Comparison of ENCODE assay signal across 8 mouse cellular contexts in genomic region chr19:41204159-41205081, GRCm38 (mm10). TPM values are rescaled to one million over a fixed set of nuclear protein-coding genes. Genes with fewer than 3 reads are reported as not detected.
DNase-seq lines count a peak whose midpoint lies in the region; ATAC-seq and TF ChIP-seq lines count a peak whose summit lies in the region.

No protein-coding gene starts in this region.

- DNase-seq in hindbrain, postnatal 0 days (ENCODE audit: low spot score), result peak; percentile 53
- DNase-seq in midbrain, embryonic 11.5 days (ENCODE audit: low spot score, missing footprints), result peak; percentile 47
- DNase-seq in ovary, adult 18-20 months (ENCODE audit: low spot score), result no peak
- no peak for DNase-seq in spleen, postnatal 36 days (ENCODE audit: low spot score in 2 of 2)

- WGBS in hindbrain, postnatal 0 days, result 68% methylated on average over 11 of the region's 11 CpGs
- WGBS in hindbrain, embryonic 12.5 days, result 64% methylated on average over 11 of the region's 11 CpGs
- WGBS in midbrain, embryonic 11.5 days, result 67% methylated on average over 11 of the region's 11 CpGs
- WGBS in midbrain, embryonic 16.5 days, result 66% methylated on average over 11 of the region's 11 CpGs
- WGBS in neural tube, embryonic 15.5 days, result 66% methylated on average over 11 of the region's 11 CpGs

- no peaks in the 10 kb centered on the region for H3K36me3 ChIP-seq in hindbrain, postnatal 0 days (ENCODE audit: insufficient read depth, low read length)
- no peaks in the 10 kb centered on the region for H3K36me3 ChIP-seq in hindbrain, embryonic 12.5 days
- H3K36me3 ChIP-seq in midbrain, embryonic 11.5 days (ENCODE audit: control insufficient read depth, insufficient read depth, low read length), result no peaks in the 10 kb centered on the region
- H3K36me3 ChIP-seq in midbrain, embryonic 16.5 days (ENCODE audit: control insufficient read depth, insufficient read depth, low read length), result no peaks in the 10 kb centered on the region
- H3K36me3 ChIP-seq in neural tube, embryonic 15.5 days, result no peaks in the 10 kb centered on the region

- H3K27ac ChIP-seq in hindbrain, postnatal 0 days, result no peak overlapping the region
- no peak overlapping the region for H3K27ac ChIP-seq in hindbrain, embryonic 12.5 days
- no peak overlapping the region for H3K27ac ChIP-seq in midbrain, embryonic 11.5 days (ENCODE audit: low read depth, low read length)
- no peak overlapping the region for H3K27ac ChIP-seq in midbrain, embryonic 16.5 days (ENCODE audit: low read length)
- H3K27ac ChIP-seq in cortical plate, adult 2 months (ENCODE audit: insufficient read depth, low read length), result no peak overlapping the region
- H3K27ac ChIP-seq in neural tube, embryonic 15.5 days (replicated peaks), result no peak overlapping the region

- no peak for TF ChIP-seq POLR2A in cortical plate, adult 2 months (IDR thresholded peaks at IDR 0.05; ENCODE audit: extremely low read depth, insufficient read depth, low read length)

- 0 out of 2 replicates have a peak, but pooled peaks cover 21% of the 10 kb centered on the region for H3K27me3 ChIP-seq in hindbrain, postnatal 0 days (ENCODE audit: insufficient read depth, low read length)
- H3K27me3 ChIP-seq in hindbrain, embryonic 12.5 days, result peaks cover 37% of the 10 kb centered on the region
- H3K27me3 ChIP-seq in midbrain, embryonic 11.5 days (ENCODE audit: control insufficient read depth, insufficient read depth, low read length), result peaks cover 48% of the 10 kb centered on the region
- H3K27me3 ChIP-seq in midbrain, embryonic 16.5 days (ENCODE audit: control insufficient read depth, insufficient read depth, low read depth, low read length), result peaks cover 32% of the 10 kb centered on the region
- H3K27me3 ChIP-seq in neural tube, embryonic 15.5 days (replicated peaks), result peaks cover 25% of the 10 kb centered on the region; the same call in 1 of the 2 replicates

- peak; percentile 62 for TF ChIP-seq CTCF in hindbrain, postnatal 0 days (IDR thresholded peaks at IDR 0.05; ENCODE audit: low read depth)
- peak; percentile 63 for TF ChIP-seq CTCF in cortical plate, adult 2 months (IDR thresholded peaks at IDR 0.05; ENCODE audit: extremely low read depth, insufficient read depth, low read length)

- no peaks in the 10 kb centered on the region for H3K9me3 ChIP-seq in hindbrain, postnatal 0 days (ENCODE audit: low read length)
- no peaks in the 10 kb centered on the region for H3K9me3 ChIP-seq in hindbrain, embryonic 12.5 days (replicated peaks)
- no peaks in the 10 kb centered on the region for H3K9me3 ChIP-seq in midbrain, embryonic 11.5 days (ENCODE audit: control insufficient read depth, low read length)
- no peaks in the 10 kb centered on the region for H3K9me3 ChIP-seq in midbrain, embryonic 16.5 days (replicated peaks; ENCODE audit: control insufficient read depth, low read length, poor library complexity, severe bottlenecking)
- H3K9me3 ChIP-seq in neural tube, embryonic 15.5 days (replicated peaks), result no peaks in the 10 kb centered on the region

- no peak overlapping the region for H3K4me3 ChIP-seq in hindbrain, postnatal 0 days (ENCODE audit: low read length)
- no peak overlapping the region for H3K4me3 ChIP-seq in hindbrain, embryonic 12.5 days
- H3K4me3 ChIP-seq in midbrain, embryonic 11.5 days (ENCODE audit: low read depth, low read length), result no peak overlapping the region
- no peak overlapping the region for H3K4me3 ChIP-seq in midbrain, embryonic 16.5 days (ENCODE audit: low read depth, low read length)
- H3K4me3 ChIP-seq in cortical plate, adult 2 months (ENCODE audit: insufficient read depth, low read length), result no peak overlapping the region
- H3K4me3 ChIP-seq in neural tube, embryonic 15.5 days (replicated peaks), result no peak overlapping the region

- no peak for ATAC-seq in hindbrain, postnatal 0 days
- no peak for ATAC-seq in hindbrain, embryonic 12.5 days (ENCODE audit: low FRiP score)
- ATAC-seq in midbrain, embryonic 11.5 days (ENCODE audit: low FRiP score), result no peak
- no peak for ATAC-seq in midbrain, embryonic 16.5 days
- ATAC-seq in neural tube, embryonic 15.5 days (ENCODE audit: low FRiP score), result no peak

- no peak overlapping the region for H3K9ac ChIP-seq in hindbrain, postnatal 0 days (replicated peaks; ENCODE audit: low read length)
- H3K9ac ChIP-seq in hindbrain, embryonic 12.5 days, result no peak overlapping the region
- no peak overlapping the region for H3K9ac ChIP-seq in midbrain, embryonic 11.5 days (ENCODE audit: low read length)
- H3K9ac ChIP-seq in midbrain, embryonic 16.5 days (ENCODE audit: low read depth, low read length), result no peak overlapping the region
- H3K9ac ChIP-seq in neural tube, embryonic 15.5 days (replicated peaks), result no peak overlapping the region

- H3K4me2 ChIP-seq in hindbrain, postnatal 0 days (ENCODE audit: low read depth, low read length), result no peak overlapping the region
- no peak overlapping the region for H3K4me2 ChIP-seq in hindbrain, embryonic 12.5 days (replicated peaks)
- no peak overlapping the region for H3K4me2 ChIP-seq in midbrain, embryonic 11.5 days
- no peak overlapping the region for H3K4me2 ChIP-seq in midbrain, embryonic 16.5 days (ENCODE audit: low read length)
- peak overlapping the region; percentile 97 for H3K4me2 ChIP-seq in neural tube, embryonic 15.5 days

- H3K4me1 ChIP-seq in hindbrain, postnatal 0 days (ENCODE audit: insufficient read depth, low read length), result peaks cover 16% of the 10 kb centered on the region; the same call in 1 of the 2 replicates
- H3K4me1 ChIP-seq in hindbrain, embryonic 12.5 days, result peaks cover 18% of the 10 kb centered on the region
- peaks cover 12% of the 10 kb centered on the region for H3K4me1 ChIP-seq in midbrain, embryonic 11.5 days (ENCODE audit: control insufficient read depth, insufficient read depth, low read length)
- peaks cover 17% of the 10 kb centered on the region for H3K4me1 ChIP-seq in midbrain, embryonic 16.5 days (ENCODE audit: control insufficient read depth, insufficient read depth, low read length)
- no peaks in the 10 kb centered on the region for H3K4me1 ChIP-seq in cortical plate, adult 2 months (ENCODE audit: control insufficient read depth, insufficient read depth, low read length)
- H3K4me1 ChIP-seq in neural tube, embryonic 15.5 days, result peaks cover 22% of the 10 kb centered on the region

RNA-seq across cellular contexts. Expression of gene Tll2, which starts 2.2 kb away (rescaled TPM):
- total RNA-seq in hindbrain, postnatal 0 days (2014; rRNA removed), result 1.2 and 2.8 TPM in 2 replicates
- 0.60 and 0.72 TPM in 2 replicates for polyA plus RNA-seq in hindbrain, postnatal 0 days (2015; fragmentation: Nextera tagmentation; extraction: Ambion mirVana)
- polyA plus RNA-seq in hindbrain, embryonic 12.5 days (2016; fragmentation: Nextera tagmentation; extraction: Ambion mirVana), result 0.66 and 0.93 TPM in 2 replicates
- 0.61 and 0.71 TPM in 2 replicates for polyA plus RNA-seq in midbrain, embryonic 11.5 days (2014; fragmentation: Nextera tagmentation; extraction: Ambion mirVana)
- polyA plus RNA-seq in midbrain, embryonic 16.5 days (2015; fragmentation: Nextera tagmentation; extraction: Ambion mirVana), result 1.3 and 1.7 TPM in 2 replicates
- polyA plus RNA-seq in cortical plate, adult 2 months (2012; rRNA removed), result 0.45 and 0.67 TPM in 2 replicates
- 1.9 and 2.2 TPM in 2 replicates for polyA plus RNA-seq in neural tube, embryonic 15.5 days (2015; fragmentation: Nextera tagmentation; extraction: Ambion mirVana)

RNA-seq across cellular contexts. Expression of gene Tm9sf3, which starts 59.4 kb away (rescaled TPM):
- total RNA-seq in hindbrain, postnatal 0 days (2014; rRNA removed), result 99.0 and 108 TPM in 2 replicates
- 67.4 and 68.1 TPM in 2 replicates for polyA plus RNA-seq in hindbrain, postnatal 0 days (2015; fragmentation: Nextera tagmentation; extraction: Ambion mirVana)
- 146 and 155 TPM in 2 replicates for polyA plus RNA-seq in hindbrain, embryonic 12.5 days (2016; fragmentation: Nextera tagmentation; extraction: Ambion mirVana)
- polyA plus RNA-seq in midbrain, embryonic 11.5 days (2014; fragmentation: Nextera tagmentation; extraction: Ambion mirVana), result 137 and 149 TPM in 2 replicates
- polyA plus RNA-seq in midbrain, embryonic 16.5 days (2015; fragmentation: Nextera tagmentation; extraction: Ambion mirVana), result 83.7 and 89.2 TPM in 2 replicates
- polyA plus RNA-seq in cortical plate, adult 2 months (2012; rRNA removed), result 89.0 and 90.5 TPM in 2 replicates
- polyA plus RNA-seq in neural tube, embryonic 15.5 days (2015; fragmentation: Nextera tagmentation; extraction: Ambion mirVana), result 86.2 and 100 TPM in 2 replicates

Comparison
In these comparisons a context has a peak if more than half of its experiments do, and no peak if none do; other contexts are left out.
1. DNase-seq: peak in hindbrain, postnatal 0 days (single experiment) and midbrain, embryonic 11.5 days (single experiment); none in ovary, adult 18-20 months (single experiment) and spleen, postnatal 36 days (0 of 2).